Mouse (Mus musculus): ENCODE data around the gene Knstrn.

The Knstrn gene

GRCm38 (mm10) chr2:118790551-118791525 lies 23.0 kb upstream of the Knstrn start:
- peak; percentile 81 to 88 for DNase-seq

GRCm38 (mm10) chr2:118791591-118792258 lies 22.1 kb upstream of the Knstrn start:
- DNase-seq = peak in 1 of 2 experiments; percentile 49

GRCm38 (mm10) chr2:118792259-118792613 lies 21.6 kb upstream of the Knstrn start:
- DNase-seq = no peak

- no peak for DNase-seq
Observed at GRCm38 (mm10) chr2:118793636-118794035, 20.2 kb upstream of the Knstrn start.

- DNase-seq = no peak
Observed at GRCm38 (mm10) chr2:118802542-118803118, 11.2 kb upstream of the Knstrn start.

- no peak for DNase-seq
Observed at GRCm38 (mm10) chr2:118804474-118804873, 9.3 kb upstream of the Knstrn start.

GRCm38 (mm10) chr2:118805137-118805536 lies 8.7 kb upstream of the Knstrn start:
- no peak for DNase-seq

GRCm38 (mm10) chr2:118805756-118806155 lies 8.0 kb upstream of the Knstrn start:
- DNase-seq = no peak

- DNase-seq = peak; percentile 59 to 72
Observed at GRCm38 (mm10) chr2:118806860-118807259, 6.9 kb upstream of the Knstrn start.

GRCm38 (mm10) chr2:118810861-118811260 lies 2.9 kb upstream of the Knstrn start:
- DNase-seq = no peak

- no peak for DNase-seq
Observed at GRCm38 (mm10) chr2:118812724-118813123, 1.1 kb upstream of the Knstrn start.

- DNase-seq = no peak
Observed at GRCm38 (mm10) chr2:118822800-118823199, 9.0 kb downstream of the Knstrn start.

- DNase-seq = no peak
Observed at GRCm38 (mm10) chr2:118824396-118824795, 10.6 kb downstream of the Knstrn start.

GRCm38 (mm10) chr2:118829096-118829495 lies 15.3 kb downstream of the Knstrn start:
- DNase-seq = no peak

GRCm38 (mm10) chr2:118834061-118834460 lies 20.3 kb downstream of the Knstrn start:
- DNase-seq = no peak

GRCm38 (mm10) chr2:118835115-118835514 lies 21.3 kb downstream of the Knstrn start:
- no peak for DNase-seq

- no peak for DNase-seq
Observed at GRCm38 (mm10) chr2:118838330-118838729, 24.5 kb downstream of the Knstrn start.

GRCm38 (mm10) chr2:118841186-118841585 lies 27.4 kb downstream of the Knstrn start:
- no peak for DNase-seq

GRCm38 (mm10) chr2:118841774-118842173 lies 28.0 kb downstream of the Knstrn start:
- DNase-seq = no peak

- DNase-seq = no peak
Observed at GRCm38 (mm10) chr2:118844427-118844826, 30.6 kb downstream of the Knstrn start.

GRCm38 (mm10) chr2:118846246-118846645 lies 32.4 kb downstream of the Knstrn start:
- peak in 1 of 2 experiments; percentile 26 for DNase-seq

- no peak for DNase-seq
Observed at GRCm38 (mm10) chr2:118851756-118852155, 38.0 kb downstream of the Knstrn start.
